Mouse (Mus musculus) hindlimb bud, embryonic 11.5 days (tissue): ENCODE data around the gene Dpep1.
"Not testable (repeated sequence)": the region's sequence is repeated elsewhere in the genome, so short reads cannot be mapped to it uniquely, and the experiment has no call there.

Experiments
- DNase-seq: peaks from one replicate; pipeline ENCODE4 v3.0.0-alpha.2; 2012; ENCODE audit warnings: low read depth, low spot score; ENCODE audit errors: extremely low spot score

Gene Dpep1

DNA sequence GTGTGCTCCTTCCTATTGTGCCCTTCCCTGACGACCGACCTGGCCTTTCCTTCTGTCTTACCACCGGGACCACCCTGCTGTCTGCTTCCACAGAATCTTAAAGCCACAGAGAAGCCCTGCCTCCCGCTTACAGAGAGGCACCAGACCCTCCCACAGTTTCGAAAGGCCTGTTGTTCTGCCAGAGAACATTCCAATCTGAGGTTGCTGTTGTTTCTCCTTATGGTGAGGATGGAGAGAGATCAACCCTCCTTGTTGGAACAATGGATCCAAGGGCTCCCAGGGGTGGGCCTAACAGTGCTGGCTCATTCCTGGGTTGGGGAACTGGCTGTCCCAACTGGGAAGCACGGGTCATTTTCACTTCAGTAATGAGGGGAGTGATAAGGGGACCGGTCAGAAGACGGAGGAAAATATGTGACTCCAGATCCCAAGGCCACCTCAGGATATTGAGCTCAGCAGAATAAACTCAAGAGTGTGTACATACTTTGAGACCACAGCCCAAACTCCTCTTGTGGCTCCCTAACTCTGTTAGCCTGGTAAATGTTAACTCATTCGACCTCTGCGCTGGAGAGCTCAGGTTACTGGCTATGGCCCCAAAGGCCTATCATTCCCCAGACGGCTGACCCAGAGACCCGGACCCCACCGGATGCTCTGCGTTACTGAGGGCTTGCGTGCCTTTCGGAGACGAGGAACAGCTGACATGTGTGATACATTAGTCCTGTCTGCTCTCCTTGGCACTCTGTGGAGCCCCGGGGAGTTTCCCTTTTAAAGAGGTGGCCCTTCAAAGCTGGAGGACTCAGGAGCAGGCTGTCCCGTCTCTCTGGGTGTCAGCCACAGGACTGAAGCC, at the start of gene Dpep1:
TSS of gene Dpep1 (plus strand) at position 677 of the 844 bp plus-strand sequence.
- peak; percentile 33 for DNase-seq

DNA sequence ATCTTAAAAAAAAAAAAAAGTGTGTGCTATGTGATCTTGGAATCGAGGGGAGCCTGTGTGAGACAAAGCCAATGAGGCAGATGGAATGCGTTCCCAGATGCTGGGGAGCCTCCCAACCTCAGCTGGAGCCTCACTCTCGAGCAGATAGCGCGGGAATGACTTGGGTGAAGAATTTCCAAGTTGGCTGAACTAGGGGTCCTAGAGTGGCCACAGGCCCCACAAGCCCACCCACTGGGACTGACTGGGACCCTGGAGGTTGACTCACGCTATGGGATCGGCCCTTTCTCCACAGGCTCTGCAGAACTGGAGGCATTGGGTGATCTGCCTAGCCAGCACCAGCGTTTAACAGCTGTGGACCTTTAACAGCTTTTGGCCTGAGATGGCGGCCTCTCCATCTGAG, 49.8 kb upstream of the Dpep1 start:
- DNase-seq = no peak

DNA sequence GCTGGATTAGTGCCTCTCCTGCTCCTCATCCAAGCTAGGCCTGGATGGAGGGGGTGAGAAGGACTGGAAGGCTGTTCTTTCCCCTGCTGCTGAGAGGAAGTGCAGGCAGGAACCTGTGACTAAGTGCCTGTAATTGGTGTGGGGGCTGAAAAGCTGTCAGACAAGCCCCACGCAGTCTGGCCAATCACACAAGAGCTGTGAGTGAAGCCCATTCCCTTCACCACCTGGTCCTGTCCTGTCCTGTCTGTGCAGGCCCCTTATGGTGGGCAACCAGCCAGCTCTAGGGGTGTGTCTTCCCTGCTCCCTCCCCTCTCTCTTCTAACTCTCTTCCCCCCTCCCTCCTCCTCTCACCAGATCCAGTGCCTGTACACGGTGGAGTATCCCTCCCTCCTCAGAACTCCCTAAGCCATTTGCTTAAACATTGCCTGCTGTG, 48.4 kb upstream of the Dpep1 start:
- no peak for DNase-seq

- DNase-seq = no peak
These were observed 47.3 kb upstream of the Dpep1 start for GRCm38 (mm10) chr8:123138741-123139140.

- DNase-seq = no peak
These were observed 44.1 kb upstream of the Dpep1 start for GRCm38 (mm10) chr8:123141741-123142462.

DNA sequence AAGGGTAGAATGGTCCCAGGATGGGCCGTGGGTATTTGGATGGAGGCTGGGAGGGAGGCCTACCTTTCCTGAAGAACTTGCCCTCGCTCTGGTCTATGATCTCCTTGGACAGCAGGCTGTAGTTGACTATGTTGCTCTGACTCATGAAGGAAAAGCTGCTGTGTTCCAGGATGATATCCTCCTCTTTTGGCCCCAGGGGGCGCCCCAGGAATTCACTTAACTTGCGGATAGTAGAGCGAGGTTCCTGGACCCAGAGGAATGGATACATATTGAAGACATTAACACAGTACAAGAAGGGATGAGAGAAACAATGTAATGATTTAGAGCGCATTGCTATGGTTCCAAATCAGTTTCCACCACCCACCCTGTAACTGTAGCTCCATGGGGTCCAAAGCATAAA, 40.8 kb upstream of the Dpep1 start:
- DNase-seq = no peak

GRCm38 (mm10) chr8:123146390-123146789, 39.7 kb upstream of the Dpep1 start:
- no peak for DNase-seq

DNA sequence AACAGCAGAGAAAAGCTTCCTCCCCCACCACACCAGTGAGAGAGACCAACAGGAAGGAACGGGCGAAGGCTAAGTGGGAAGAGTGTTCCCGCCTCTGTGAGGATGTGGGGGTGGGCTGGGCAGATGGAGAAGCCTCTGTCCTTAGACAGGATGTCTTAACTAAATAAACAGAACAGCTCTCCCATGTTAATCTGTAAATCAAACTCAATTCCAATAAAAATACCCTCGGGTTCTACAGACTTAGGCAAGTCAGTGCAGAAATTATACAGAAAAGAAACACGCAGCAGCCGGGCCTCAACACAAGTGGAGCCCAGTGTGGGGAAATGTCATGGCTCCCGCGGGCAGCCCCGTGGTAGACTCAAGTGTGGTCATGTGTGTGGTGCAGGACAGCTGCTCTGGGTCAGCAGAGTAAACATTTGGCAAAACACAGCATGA, 35.3 kb upstream of the Dpep1 start:
- no peak for DNase-seq

- DNase-seq = no peak
These were observed 30.9 kb upstream of the Dpep1 start for GRCm38 (mm10) chr8:123155177-123155576.

GRCm38 (mm10) chr8:123156070-123156773, 29.8 kb upstream of the Dpep1 start:
- DNase-seq = no peak

DNA sequence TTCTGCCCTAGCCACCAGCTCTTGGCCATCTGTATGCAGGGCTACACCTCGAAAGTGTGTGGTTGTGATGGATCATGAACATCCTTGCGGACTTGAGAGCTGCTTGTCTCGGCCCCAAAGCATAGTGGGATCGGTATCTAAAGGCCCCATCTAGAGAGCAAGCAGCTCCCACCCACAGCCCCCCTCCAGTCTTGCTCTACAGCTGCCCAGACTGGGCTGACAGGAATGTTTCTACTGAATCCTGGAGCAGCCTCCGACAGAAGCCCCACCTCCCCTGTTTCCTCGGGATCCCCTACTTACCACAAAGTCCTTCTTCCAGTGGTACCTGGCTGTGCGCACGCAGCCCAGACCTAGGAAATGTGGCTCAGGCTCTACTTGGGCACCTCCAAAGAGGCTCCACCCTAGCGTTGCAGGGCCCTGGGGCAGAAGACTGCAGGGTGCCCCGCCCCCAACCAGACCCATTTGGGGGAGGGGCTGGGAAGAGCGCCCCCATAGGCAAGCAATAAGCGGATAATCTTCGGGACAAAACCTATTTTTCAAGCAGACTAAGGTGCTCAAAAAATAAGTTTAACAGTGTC, 28.1 kb upstream of the Dpep1 start, which contains the start of gene Sult5a1:
TSS of gene Sult5a1 (minus strand) at position 428 of the 578 bp plus-strand sequence.
- DNase-seq = no peak

- DNase-seq = no peak
These were observed 4.7 kb upstream of the Dpep1 start for GRCm38 (mm10) chr8:123181391-123181790.

- DNase-seq = no peak
These were observed 2.0 kb downstream of the Dpep1 start for GRCm38 (mm10) chr8:123188006-123188405.

- no peak for DNase-seq
These were observed 2.8 kb downstream of the Dpep1 start for GRCm38 (mm10) chr8:123188841-123189240.

DNA sequence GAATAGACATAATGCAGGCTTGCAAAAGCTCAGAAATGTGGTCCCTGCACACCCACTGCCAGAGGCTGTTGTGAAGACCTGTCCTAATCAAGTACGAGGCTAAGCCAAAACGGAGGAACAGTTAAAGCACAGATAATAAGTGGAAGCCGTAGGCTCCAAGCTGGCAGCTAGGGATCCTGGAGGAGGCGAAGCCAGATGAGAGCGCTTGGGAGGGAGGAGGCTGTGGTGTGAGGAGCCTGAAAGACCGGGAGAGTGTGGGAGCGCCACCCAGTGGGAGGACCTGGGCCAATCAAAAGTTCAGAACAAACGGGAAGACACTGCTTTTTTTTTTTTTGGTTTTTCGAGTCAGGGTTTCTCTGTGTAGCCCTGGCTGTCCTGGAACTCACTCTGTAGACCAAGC, 4.6 kb downstream of the Dpep1 start:
- no peak for DNase-seq

DNA sequence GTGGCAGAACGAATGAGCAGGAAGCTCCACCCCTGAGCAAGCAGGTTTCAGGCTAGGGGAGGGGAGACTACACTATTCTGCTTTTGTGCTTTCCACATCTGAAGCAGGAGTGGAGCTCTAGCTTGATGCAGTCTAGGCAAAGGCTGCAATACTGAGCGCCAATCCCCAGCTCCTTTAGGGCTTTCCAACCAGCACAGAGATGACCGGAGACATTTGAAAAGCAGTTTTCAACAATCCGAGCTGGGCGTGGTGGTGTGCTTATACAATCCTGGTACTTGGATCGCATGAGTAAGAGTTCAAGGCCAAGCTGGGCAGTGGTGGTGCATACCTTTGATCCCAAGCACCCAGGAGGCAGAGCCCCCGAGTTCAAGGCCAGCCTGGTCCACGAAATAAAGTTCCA, 5.9 kb downstream of the Dpep1 start:
- DNase-seq = no peak

DNA sequence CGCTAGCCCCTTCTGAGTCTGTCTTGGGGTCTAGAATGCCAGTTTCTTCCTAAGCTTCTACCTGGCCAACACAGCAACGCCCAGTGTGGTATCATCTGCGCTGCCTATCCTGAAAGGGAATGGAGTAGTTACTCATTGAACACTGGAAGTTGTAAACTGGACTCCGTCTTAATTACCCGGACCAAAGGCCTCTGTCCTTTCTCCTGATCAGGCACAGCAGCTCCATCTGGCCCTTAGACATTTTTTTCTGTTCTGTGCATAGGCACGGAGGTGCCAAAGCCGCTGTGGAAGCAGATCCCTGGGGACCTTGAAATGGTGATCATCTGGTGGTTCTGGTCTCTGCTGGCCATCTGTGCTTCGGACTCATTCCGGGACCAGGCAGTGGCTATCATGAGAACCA, 7.7 kb downstream of the Dpep1 start:
- no peak for DNase-seq

GRCm38 (mm10) chr8:123197016-123197415, 11.0 kb downstream of the Dpep1 start:
- DNase-seq = not testable (repeated sequence)

- no peak for DNase-seq
These were observed 13.8 kb downstream of the Dpep1 start for GRCm38 (mm10) chr8:123199864-123200263.

- DNase-seq = peak; percentile 88
These were observed 16.2 kb downstream of the Dpep1 start for GRCm38 (mm10) chr8:123202288-123202687.

- DNase-seq = no peak
These were observed 17.5 kb downstream of the Dpep1 start for GRCm38 (mm10) chr8:123203571-123203970.
